Mouse (Mus musculus) neural tube, embryonic 12.5 days (tissue): ENCODE data around the gene Reps1. TPM values are rescaled to one million over a fixed set of nuclear protein-coding genes. Genes with fewer than 3 reads are reported as not detected.
"Not testable (repeated sequence)": the region's sequence is repeated elsewhere in the genome, so short reads cannot be mapped to it uniquely, and the experiment has no call there.

ENCODE experiments used
- ATAC-seq: fragments of 200-750 bp; cut with Nextera tagmentation; 2 replicates; pipeline ENCODE4 v1.8.0; 2017; ENCODE audit warnings: low read depth, mild to moderate bottlenecking, moderate TSS enrichment, moderate library complexity; ENCODE audit not compliant: low FRiP score
- H3K27ac ChIP-seq: fragments of 300-500 bp; sonication (generic); 2 replicates; pipeline ENCODE4 v1.5.1; 2016
- H3K27me3 ChIP-seq: fragments of 300-500 bp; sonication (generic); replicated peaks from 2 replicates; pipeline ENCODE4 v1.6.1; 2016; ENCODE audit warnings: mild to moderate bottlenecking
- H3K36me3 ChIP-seq: fragments of 300-500 bp; sonication (generic); 2 replicates; pipeline ENCODE4 v1.6.1; 2016; ENCODE audit warnings: mild to moderate bottlenecking
- H3K4me1 ChIP-seq: fragments of 300-500 bp; sonication (generic); 2 replicates; pipeline ENCODE4 v1.6.1; 2016
- H3K4me2 ChIP-seq: fragments of 300-500 bp; sonication (generic); replicated peaks from 2 replicates; pipeline ENCODE4 v1.6.1; 2016; ENCODE audit warnings: mild to moderate bottlenecking
- H3K4me3 ChIP-seq: fragments of 300-500 bp; sonication (generic); 2 replicates; pipeline ENCODE4 v1.5.1; 2016
- H3K9ac ChIP-seq: fragments of 300-500 bp; sonication (generic); 2 replicates; pipeline ENCODE4 v1.6.1; 2016; ENCODE audit warnings: mild to moderate bottlenecking
- H3K9me3 ChIP-seq: fragments of 300-500 bp; sonication (generic); 2 replicates; pipeline ENCODE4 v1.6.1; 2016; ENCODE audit warnings: mild to moderate bottlenecking
- WGBS: fragments of 180-500 bp; shearing (Covaris S2); methylation state at CpG from one replicate; pipeline ENCODE4 v1.1.7; 2016; 5-methylcytosine and 5-hydroxymethylcytosine counted together
- polyA plus RNA-seq: library from polyadenylated mRNA; unstranded; fragments of >200 nt; fragmentation: Nextera tagmentation; extraction: Ambion mirVana; gene quantifications from 2 replicates; pipeline ENCODE4 v1.2.1, GENCODE M21; 2016

The Reps1 gene
- polyA plus RNA-seq, 1 experiment from 2014 or later = 44.7 TPM

GRCm38 (mm10) chr10:18113473-18114093, 57.9 kb downstream of the Reps1 start:
- Histone ChIP-seq H3K4me1 (no peaks in the 10 kb centered on the region), H3K9ac (no peak overlapping the region), H3K9me3 (no peaks in the 10 kb centered on the region), H3K4me3 (no peak overlapping the region), H3K4me2 (no peak overlapping the region), H3K36me3 (peaks cover 25% of the 10 kb centered on the region), H3K27me3 (no peaks in the 10 kb centered on the region), H3K27ac (no peak overlapping the region)
- 76% methylated on average over 10 of the region's 10 CpGs for WGBS
- ATAC-seq = no peak

GRCm38 (mm10) chr10:18118336-18118735, 62.7 kb downstream of the Reps1 start:
- no peak overlapping the region for H3K9ac ChIP-seq
- peaks cover 62% of the 10 kb centered on the region for H3K36me3 ChIP-seq
- 68% methylated on average over 8 of the region's 8 CpGs for WGBS
- no peak overlapping the region for H3K4me3 ChIP-seq
- H3K27me3 ChIP-seq = no peaks in the 10 kb centered on the region
- H3K4me2 ChIP-seq = no peak overlapping the region
- ATAC-seq = no peak
- H3K9me3 ChIP-seq = no peaks in the 10 kb centered on the region
- H3K27ac ChIP-seq = no peak overlapping the region
- no peaks in the 10 kb centered on the region for H3K4me1 ChIP-seq

- H3K9ac ChIP-seq = no peak overlapping the region
- WGBS = 98% methylated on average over 5 of the region's 5 CpGs
- H3K4me1 ChIP-seq = no peaks in the 10 kb centered on the region
- H3K4me2 ChIP-seq = no peak overlapping the region
- H3K36me3 ChIP-seq = peaks cover 7% of the 10 kb centered on the region
- no peaks in the 10 kb centered on the region for H3K27me3 ChIP-seq
- no peak overlapping the region for H3K27ac ChIP-seq
- no peaks in the 10 kb centered on the region for H3K9me3 ChIP-seq
- H3K4me3 ChIP-seq = no peak overlapping the region
- ATAC-seq = no peak
Observed at GRCm38 (mm10) chr10:18130276-18130675, 74.6 kb downstream of the Reps1 start.

GRCm38 (mm10) chr10:18131666-18132650, 76.3 kb downstream of the Reps1 start:
- Histone ChIP-seq H3K4me2 (no peak overlapping the region), H3K9ac (no peak overlapping the region), H3K4me3 (no peak overlapping the region), H3K27me3 (no peaks in the 10 kb centered on the region), H3K9me3 (no peaks in the 10 kb centered on the region), H3K27ac (no peak overlapping the region), H3K4me1 (no peaks in the 10 kb centered on the region), H3K36me3 (no peaks in the 10 kb centered on the region)
- 89% methylated on average over 10 of the region's 10 CpGs for WGBS
- no peak for ATAC-seq

GRCm38 (mm10) chr10:18138853-18139503, 83.3 kb downstream of the Reps1 start:
- ATAC-seq = peak; percentile 64
- not testable (repeated sequence) for H3K4me1 ChIP-seq, H3K36me3 ChIP-seq, H3K4me3 ChIP-seq, H3K9ac ChIP-seq, H3K27ac ChIP-seq, H3K4me2 ChIP-seq, H3K9me3 ChIP-seq, H3K27me3 ChIP-seq
- 79% methylated on average over 14 of the region's 26 CpGs for WGBS

- Histone ChIP-seq H3K9me3 (no peaks in the 10 kb centered on the region), H3K4me3 (no peak overlapping the region), H3K4me2 (peak overlapping the region; percentile 42; the same call in 1 of the 2 replicates), H3K27ac (no peak overlapping the region), H3K27me3 (no peaks in the 10 kb centered on the region), H3K9ac (no peak overlapping the region), H3K4me1 (no peaks in the 10 kb centered on the region), H3K36me3 (no peaks in the 10 kb centered on the region)
- ATAC-seq = peak; percentile 27; the same call in 1 of the 2 replicates
- 85% methylated on average over 5 of the region's 5 CpGs for WGBS
Observed at GRCm38 (mm10) chr10:18139615-18140014, 84.0 kb downstream of the Reps1 start.

- Histone ChIP-seq H3K27me3 (no peaks in the 10 kb centered on the region), H3K9ac (no peak overlapping the region), H3K27ac (no peak overlapping the region), H3K9me3 (no peaks in the 10 kb centered on the region), H3K4me1 (no peaks in the 10 kb centered on the region), H3K4me2 (no peak overlapping the region), H3K4me3 (no peak overlapping the region), H3K36me3 (no peaks in the 10 kb centered on the region)
- no peak for ATAC-seq
- WGBS = 94% methylated on average over 2 of the region's 2 CpGs
Observed at GRCm38 (mm10) chr10:18141389-18141788, 85.7 kb downstream of the Reps1 start.

GRCm38 (mm10) chr10:18142231-18142630, 86.6 kb downstream of the Reps1 start:
- Histone ChIP-seq H3K4me3 (no peak overlapping the region), H3K9ac (no peak overlapping the region)
- no peak for ATAC-seq

GRCm38 (mm10) chr10:18147224-18147623, 91.6 kb downstream of the Reps1 start:
- Histone ChIP-seq H3K27me3 (no peaks in the 10 kb centered on the region), H3K9me3 (no peaks in the 10 kb centered on the region), H3K36me3 (no peaks in the 10 kb centered on the region)

More at GRCm38 (mm10) chr10:18142231-18142630, 86.6 kb downstream of the Reps1 start:
- no peaks in the 10 kb centered on the region for H3K4me1 ChIP-seq
- no peaks in the 10 kb centered on the region for H3K36me3 ChIP-seq
- no peak overlapping the region for H3K27ac ChIP-seq
- 85% methylated on average over 6 of the region's 6 CpGs for WGBS
- no peak overlapping the region for H3K4me2 ChIP-seq
- no peaks in the 10 kb centered on the region for H3K9me3 ChIP-seq
- no peaks in the 10 kb centered on the region for H3K27me3 ChIP-seq

GRCm38 (mm10) chr10:18162435-18162971, 106.8 kb downstream of the Reps1 start:
- H3K36me3 ChIP-seq = no peaks in the 10 kb centered on the region
- no peaks in the 10 kb centered on the region for H3K4me1 ChIP-seq
- H3K4me2 ChIP-seq = no peak overlapping the region
- no peaks in the 10 kb centered on the region for H3K27me3 ChIP-seq
- no peak overlapping the region for H3K9ac ChIP-seq
- no peak for ATAC-seq
- no peak overlapping the region for H3K4me3 ChIP-seq
- 89% methylated on average over 7 of the region's 7 CpGs for WGBS
- H3K27ac ChIP-seq = no peak overlapping the region
- H3K9me3 ChIP-seq = no peaks in the 10 kb centered on the region

More at GRCm38 (mm10) chr10:18147224-18147623, 91.6 kb downstream of the Reps1 start:
- H3K9ac ChIP-seq = no peak overlapping the region
- no peak for ATAC-seq
- H3K4me2 ChIP-seq = no peak overlapping the region
- 78% methylated on average over 3 of the region's 3 CpGs for WGBS
- H3K27ac ChIP-seq = no peak overlapping the region
- H3K4me1 ChIP-seq = no peaks in the 10 kb centered on the region
- no peak overlapping the region for H3K4me3 ChIP-seq
